Mouse (Mus musculus) left cerebral cortex, adult 8-10 months (tissue): ENCODE measurements around the gene Cd4. TPM values are rescaled to one million over a fixed set of nuclear protein-coding genes. Genes with fewer than 3 reads are reported as not detected.

ENCODE experiments used
- DNase-seq, 2 experiments: peaks; one replicate each; pipeline ENCODE4 v3.0.0; 2022; ENCODE audit warnings: low spot score in 2 of 2
- total RNA-seq, 4 experiments: library from RNA; stranded (reverse); gene quantifications; 2 replicates each; pipeline ENCODE4 v1.2.4; 2022

Gene Cd4
- total RNA-seq, 4 experiments from 2014 or later, result 13.4 to 17.2 (median 15.9) TPM

DNA sequence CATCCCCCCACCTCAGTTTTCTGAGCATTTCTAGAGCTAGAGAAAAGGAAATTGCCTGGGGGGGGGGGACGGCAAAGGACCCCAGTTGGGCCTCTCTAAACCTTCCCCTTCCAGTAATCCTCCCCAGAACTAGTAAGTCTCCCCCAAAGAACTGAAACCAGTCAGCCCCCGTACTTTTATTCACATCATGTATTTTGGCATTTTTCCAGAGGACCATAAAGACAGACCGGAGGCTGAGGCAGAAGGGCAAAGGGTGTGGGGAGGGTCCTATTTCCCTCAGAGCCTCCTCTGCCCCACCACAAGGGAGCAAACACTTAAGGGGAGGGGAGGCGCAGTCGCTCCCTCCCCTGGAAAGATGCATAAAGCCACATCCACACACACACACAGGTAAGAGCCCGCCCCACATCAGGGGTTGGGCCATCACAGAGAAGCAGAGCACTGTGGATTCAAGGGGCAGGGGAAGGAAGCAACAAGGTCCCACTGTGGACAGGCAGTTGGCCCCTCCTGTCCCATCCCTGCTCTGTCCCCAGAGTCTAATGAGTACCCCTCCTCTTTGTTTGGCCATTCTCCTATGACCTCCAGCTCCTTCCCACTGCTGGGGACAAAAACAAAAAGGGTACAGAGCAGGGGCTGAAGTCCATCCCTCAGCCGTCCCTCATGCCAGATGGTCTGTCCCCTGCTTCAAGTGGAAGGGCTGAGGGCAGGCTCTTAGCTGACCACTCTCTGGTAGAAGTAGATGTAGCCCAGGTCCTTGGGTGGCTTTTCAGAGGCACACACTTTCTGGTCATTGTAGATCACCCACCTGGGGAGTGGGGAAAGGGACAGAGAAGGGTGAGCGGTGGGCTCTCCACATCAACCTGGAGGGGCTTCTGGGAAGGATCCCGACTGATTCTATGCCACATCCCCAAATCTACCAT is 72.9 kb downstream of the Cd4 start:
- DNase-seq, result peak in 1 of 2 experiments; percentile 4

Other genes with a start within 250 kb of the Cd4 start
- 10 to 100 TPM; 22.6 to 34.6 (median 26.1) TPM for gene Lpcat3, start 225.2 kb downstream of the Cd4 start, total RNA-seq
- 10 to 100 TPM; 41.0 to 48.1 (median 43.4) TPM for gene Emg1, start 176.0 kb downstream of the Cd4 start, total RNA-seq
- gene Phb2, start 175.9 kb downstream of the Cd4 start, total RNA-seq, result 100 to 1,000 TPM; 111 to 126 (median 116) TPM
- gene Ptpn6, start 149.5 kb downstream of the Cd4 start, total RNA-seq, result 10 to 100 TPM in 2 of 4 experiments, 1 to 10 TPM in 2; 2.3 to 15.0 (median 7.9) TPM
- 100 to 1,000 TPM; 301 to 323 (median 310) TPM for gene Grcc10, start 146.8 kb downstream of the Cd4 start, total RNA-seq
- gene Gm45234, start 132.2 kb downstream of the Cd4 start, total RNA-seq, result not detected
- 100 to 1,000 TPM; 146 to 166 (median 159) TPM for gene Atn1, start 131.7 kb downstream of the Cd4 start, total RNA-seq
- gene Eno2, start 118.5 kb downstream of the Cd4 start, total RNA-seq, result 1,000 to 10,000 TPM; 1,117 to 1,267 (median 1,165) TPM
- 1 to 10 TPM; 2.3 to 3.4 (median 2.7) TPM for gene Lrrc23, start 108.5 kb downstream of the Cd4 start, total RNA-seq
- gene Spsb2, start 79.6 kb downstream of the Cd4 start, total RNA-seq, result 1 to 10 TPM; 4.0 to 5.8 (median 5.0) TPM
- 100 to 1,000 TPM; 794 to 847 (median 813) TPM for gene Tpi1, start 73.9 kb downstream of the Cd4 start, total RNA-seq
- gene Usp5, start 58.7 kb downstream of the Cd4 start, total RNA-seq, result 100 to 1,000 TPM; 200 to 215 (median 204) TPM
- gene Cdca3, start 58.7 kb downstream of the Cd4 start, total RNA-seq, result 1 to 10 TPM in 1 of 4 experiments, under 1 TPM in 3; 0.49 to 1.0 (median 0.80) TPM
- under 1 TPM in 3 of 4 experiments, not detected in 1; 0.20 to 0.87 (median 0.53) TPM for gene Gnb3, start 47.9 kb downstream of the Cd4 start, total RNA-seq
- gene P3h3, start 30.5 kb downstream of the Cd4 start, total RNA-seq, result 10 to 100 TPM; 18.5 to 25.6 (median 20.6) TPM
- 100 to 1,000 TPM; 202 to 224 (median 204) TPM for gene Gpr162, start 24.2 kb downstream of the Cd4 start, total RNA-seq
- gene Lag3, start 23.5 kb upstream of the Cd4 start, total RNA-seq, result 10 to 100 TPM in 2 of 4 experiments, 1 to 10 TPM in 2; 2.4 to 12.6 (median 6.8) TPM
- 100 to 1,000 TPM; 915 to 964 (median 945) TPM for gene Ptms, start 31.9 kb upstream of the Cd4 start, total RNA-seq
- gene Mlf2, start 43.2 kb upstream of the Cd4 start, total RNA-seq, result 100 to 1,000 TPM; 578 to 635 (median 620) TPM
- 100 to 1,000 TPM; 154 to 177 (median 165) TPM for gene Cops7a, start 77.3 kb upstream of the Cd4 start, total RNA-seq
- 100 to 1,000 TPM; 146 to 232 (median 185) TPM for gene Pianp, start 108.5 kb upstream of the Cd4 start, total RNA-seq
- 10 to 100 TPM; 36.8 to 48.5 (median 40.5) TPM for gene Zfp384, start 120.9 kb upstream of the Cd4 start, total RNA-seq
- 10 to 100 TPM; 52.5 to 59.2 (median 54.2) TPM for gene Ing4, start 151.5 kb upstream of the Cd4 start, total RNA-seq
- 10 to 100 TPM in 2 of 4 experiments, 1 to 10 TPM in 2; 8.6 to 12.1 (median 10.1) TPM for gene Acrbp, start 161.5 kb upstream of the Cd4 start, total RNA-seq
- 1 to 10 TPM in 2 of 4 experiments, under 1 TPM in 2; 0.44 to 1.9 (median 0.82) TPM for gene Lpar5, start 179.7 kb upstream of the Cd4 start, total RNA-seq
- gene Chd4, start 207.8 kb upstream of the Cd4 start, total RNA-seq, result 100 to 1,000 TPM; 161 to 176 (median 173) TPM
- 10 to 100 TPM; 25.4 to 28.2 (median 27.2) TPM for gene Nop2, start 243.7 kb upstream of the Cd4 start, total RNA-seq